Mouse (Mus musculus) Muller cell, postnatal 12 days (primary cell): Measurements from ENCODE around the gene Umps.

Source experiments
- DNase-seq: peaks from one replicate; pipeline ENCODE4 v3.0.0-alpha.2; 2015; ENCODE audit errors: inconsistent ontology term

Umps gene

DNA sequence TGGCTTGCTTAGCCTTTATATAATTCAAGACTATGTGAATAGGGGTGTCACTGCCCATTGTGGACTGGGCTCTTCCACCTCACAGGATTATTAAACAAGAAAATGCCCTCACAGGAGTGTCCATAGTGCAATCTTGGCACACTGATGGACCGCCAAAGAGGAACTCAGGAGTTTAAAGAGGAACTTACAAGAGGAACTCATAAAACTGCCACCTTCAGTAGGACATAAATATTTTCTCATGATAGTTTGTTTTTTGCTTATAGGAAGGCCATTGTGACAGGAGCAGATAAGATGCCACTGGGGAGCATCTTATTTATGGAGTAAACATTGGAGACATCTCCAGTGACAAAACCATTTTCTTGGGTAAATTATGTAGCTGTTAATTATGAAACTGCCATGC, 12.0 kb downstream of the Umps start:
- no peak for DNase-seq

GRCm38 (mm10) chr16:33953008-33953407, 13.8 kb downstream of the Umps start:
- no peak for DNase-seq

GRCm38 (mm10) chr16:33950830-33951229, 16.0 kb downstream of the Umps start:
- peak; percentile 85 for DNase-seq

DNA sequence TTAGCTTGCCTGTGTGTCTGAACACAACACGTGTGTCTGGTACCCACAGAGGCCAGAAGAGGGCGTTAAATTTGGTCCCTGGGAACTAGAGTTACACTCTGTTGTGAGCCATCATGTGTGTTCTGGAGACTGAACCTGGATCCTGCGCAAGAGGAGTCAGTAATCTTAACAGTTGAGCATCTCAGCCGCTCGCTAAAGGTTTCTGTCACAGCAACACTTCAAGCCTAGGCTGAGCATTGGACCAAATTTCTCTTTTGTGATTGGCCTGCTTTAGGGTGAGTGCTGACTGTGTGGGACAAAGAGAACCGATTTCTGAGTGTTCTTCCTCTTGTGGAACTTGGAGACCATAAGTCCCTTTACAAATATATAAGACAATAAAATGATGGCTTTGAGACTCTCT, 16.5 kb downstream of the Umps start:
- DNase-seq: no peak

GRCm38 (mm10) chr16:33947664-33948571, 18.9 kb downstream of the Umps start:
- DNase-seq: no peak

- no peak for DNase-seq
Measured at GRCm38 (mm10) chr16:33946021-33946420, 20.8 kb downstream of the Umps start.

GRCm38 (mm10) chr16:33944772-33945171, 22.1 kb downstream of the Umps start:
- DNase-seq: no peak

DNA sequence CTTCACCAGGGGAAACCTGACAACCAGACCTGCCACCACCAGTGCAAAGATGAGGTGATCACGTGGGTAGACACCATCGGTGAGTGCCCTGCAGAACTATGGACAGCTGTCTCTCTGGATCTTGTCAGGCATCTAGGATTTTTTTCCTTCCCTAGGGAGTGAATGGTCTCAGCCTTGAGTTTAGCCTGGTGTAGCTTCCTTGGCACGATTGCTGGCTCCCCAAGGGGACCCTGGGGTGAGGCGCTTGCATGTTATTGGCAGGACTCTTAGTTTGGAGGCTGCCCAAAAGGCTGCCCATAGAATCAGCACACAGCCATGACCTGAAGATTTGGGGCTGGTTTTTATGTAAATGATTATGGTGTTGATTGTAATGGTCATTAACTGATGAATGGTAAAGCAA, 22.7 kb downstream of the Umps start:
- no peak for DNase-seq

DNA sequence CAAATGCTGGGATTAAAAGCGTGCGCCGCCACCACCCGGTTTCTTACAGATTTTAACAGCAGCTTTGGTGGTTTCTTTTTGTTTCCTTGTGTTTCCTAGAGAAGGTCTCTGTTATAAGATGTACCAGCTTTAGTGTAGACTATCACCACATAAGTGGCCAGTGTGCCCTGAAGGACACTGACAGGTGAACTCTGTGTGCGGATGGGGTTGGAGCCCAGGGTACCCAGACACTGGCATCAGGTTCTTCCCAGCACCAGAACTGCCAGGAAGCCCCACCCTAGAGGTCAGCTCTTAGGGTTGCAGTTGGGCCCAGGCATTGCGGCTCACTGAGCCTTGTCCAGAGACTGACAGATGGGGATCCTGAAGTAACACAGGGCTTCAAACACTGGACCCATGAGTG, 23.4 kb downstream of the Umps start:
- no peak for DNase-seq

- DNase-seq: peak; percentile 71
Measured at GRCm38 (mm10) chr16:33942341-33942740, 24.5 kb downstream of the Umps start.

GRCm38 (mm10) chr16:33941271-33941781, 25.5 kb downstream of the Umps start:
- DNase-seq: peak; percentile 90

- DNase-seq: peak; percentile 31
Measured at GRCm38 (mm10) chr16:33940095-33940494, 26.7 kb downstream of the Umps start.

- DNase-seq: no peak
Measured at GRCm38 (mm10) chr16:33939636-33940035, 27.2 kb downstream of the Umps start.

- DNase-seq: no peak
Measured at GRCm38 (mm10) chr16:33939133-33939531, 27.7 kb downstream of the Umps start.

DNA sequence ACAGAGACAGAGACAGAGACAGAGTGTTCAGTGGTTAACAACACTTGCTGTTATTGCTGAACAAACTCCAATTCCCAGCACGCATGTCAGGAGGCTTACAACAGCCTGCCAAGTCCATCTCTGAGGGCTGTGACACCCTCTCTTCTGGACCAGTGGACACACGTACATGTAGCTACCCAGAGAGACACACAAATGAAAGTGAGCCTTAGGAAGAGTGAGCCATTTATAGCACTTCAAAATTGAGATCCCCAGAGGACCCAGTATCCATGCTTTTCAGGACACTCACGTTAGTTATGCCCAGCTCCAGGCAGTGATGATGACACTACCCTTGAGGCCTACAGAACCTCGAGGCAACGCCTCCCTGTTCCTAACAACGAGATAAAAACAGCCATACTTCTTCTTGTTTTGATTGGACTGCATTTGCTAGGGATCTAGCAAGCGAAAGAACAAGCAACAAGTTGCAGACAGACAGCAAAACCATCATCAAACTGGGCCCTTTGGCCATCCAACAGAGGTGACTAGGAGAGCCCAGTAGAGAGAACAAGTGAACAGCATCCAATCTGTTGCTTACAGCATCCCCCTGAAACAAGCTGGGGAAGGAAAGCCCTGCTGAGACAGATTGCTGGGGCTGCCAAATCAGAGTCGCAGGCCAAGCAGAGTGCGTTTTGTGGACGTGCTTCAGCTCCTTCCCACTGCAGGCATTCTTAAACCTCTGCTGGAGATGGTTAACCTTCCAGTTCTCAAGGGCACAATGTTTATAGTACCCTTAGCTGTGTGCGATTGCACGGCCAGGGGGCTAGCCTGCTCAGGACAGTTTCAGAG, 28.3 kb downstream of the Umps start:
- DNase-seq: no peak

GRCm38 (mm10) chr16:33937567-33937966, 29.3 kb downstream of the Umps start:
- DNase-seq: peak; percentile 93

GRCm38 (mm10) chr16:33936885-33937284, 30.0 kb downstream of the Umps start:
- DNase-seq: no peak

GRCm38 (mm10) chr16:33935407-33935785, 31.4 kb downstream of the Umps start:
- no peak for DNase-seq

- DNase-seq: peak; percentile 32
Measured at GRCm38 (mm10) chr16:33934701-33935406, 32.0 kb downstream of the Umps start.

DNA sequence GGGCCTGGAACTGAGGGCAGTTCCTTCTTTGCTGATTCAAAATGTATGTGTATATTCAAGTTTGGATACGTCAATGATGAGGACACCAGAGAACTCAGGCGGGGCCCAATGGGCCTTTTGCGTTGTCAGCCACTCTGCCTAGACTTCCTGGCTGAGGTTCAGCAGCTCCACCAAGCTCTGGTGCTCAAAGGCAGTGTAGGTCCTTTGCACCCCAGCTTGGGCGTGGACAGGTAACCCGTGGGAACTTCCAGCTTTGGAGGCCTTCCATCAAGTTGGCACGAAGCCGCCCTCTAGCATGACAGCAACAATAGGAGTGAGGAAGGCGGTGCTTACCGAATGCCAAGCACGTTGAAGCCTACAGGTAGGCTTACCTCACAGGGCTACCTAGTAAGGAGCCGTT, 33.4 kb downstream of the Umps start:
- no peak for DNase-seq

DNA sequence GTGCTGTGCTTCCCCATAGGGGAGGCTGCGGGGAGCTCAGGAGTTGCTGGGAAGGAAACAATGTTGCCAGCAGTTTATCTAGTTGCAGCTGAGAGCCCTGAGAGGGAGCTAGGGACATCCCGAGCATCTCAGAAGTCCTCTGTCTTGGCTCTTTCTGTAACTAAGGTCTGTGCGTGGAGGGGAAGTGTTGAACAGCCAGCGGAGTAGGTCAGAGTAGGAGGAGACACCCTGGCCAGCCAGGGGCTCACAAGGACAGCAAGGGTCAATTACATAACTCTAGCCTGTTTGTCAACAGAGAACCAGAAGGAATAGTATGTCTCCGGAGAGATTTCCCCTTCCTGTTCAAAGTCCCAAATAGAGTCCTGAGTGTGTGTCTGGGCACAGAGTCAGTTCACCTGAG, 34.7 kb downstream of the Umps start:
- no peak for DNase-seq

DNA sequence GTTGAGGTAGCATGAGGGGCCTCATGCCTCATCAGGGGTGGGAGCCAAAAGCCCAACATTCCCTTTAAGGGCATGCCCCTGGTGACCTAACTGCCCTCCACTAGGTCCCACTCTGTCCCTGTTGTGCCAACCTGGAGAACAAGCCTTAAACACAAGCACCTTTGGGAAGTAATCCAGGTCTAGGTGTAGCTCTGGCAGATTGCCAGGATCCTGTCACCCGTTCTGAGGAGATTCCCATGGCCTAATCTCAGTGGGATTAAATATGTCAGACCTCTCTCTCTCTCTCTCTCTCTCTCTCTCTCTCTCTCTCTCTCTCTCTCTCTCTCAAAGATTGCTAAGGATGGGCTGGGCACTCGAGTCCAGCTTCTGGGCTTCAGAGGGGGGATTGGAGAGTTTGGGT, 35.2 kb downstream of the Umps start:
- no peak for DNase-seq
